Mouse (Mus musculus) urinary bladder, adult 18-20 months (tissue): ENCODE results near the gene Gm20696.

Source experiments
- DNase-seq, 2 experiments: peaks; one replicate each; pipeline ENCODE4 v3.0.0; 2022; ENCODE audit warnings: low spot score in 2 of 2, mixed read lengths in 2 of 2

Gene Gm20696

DNA sequence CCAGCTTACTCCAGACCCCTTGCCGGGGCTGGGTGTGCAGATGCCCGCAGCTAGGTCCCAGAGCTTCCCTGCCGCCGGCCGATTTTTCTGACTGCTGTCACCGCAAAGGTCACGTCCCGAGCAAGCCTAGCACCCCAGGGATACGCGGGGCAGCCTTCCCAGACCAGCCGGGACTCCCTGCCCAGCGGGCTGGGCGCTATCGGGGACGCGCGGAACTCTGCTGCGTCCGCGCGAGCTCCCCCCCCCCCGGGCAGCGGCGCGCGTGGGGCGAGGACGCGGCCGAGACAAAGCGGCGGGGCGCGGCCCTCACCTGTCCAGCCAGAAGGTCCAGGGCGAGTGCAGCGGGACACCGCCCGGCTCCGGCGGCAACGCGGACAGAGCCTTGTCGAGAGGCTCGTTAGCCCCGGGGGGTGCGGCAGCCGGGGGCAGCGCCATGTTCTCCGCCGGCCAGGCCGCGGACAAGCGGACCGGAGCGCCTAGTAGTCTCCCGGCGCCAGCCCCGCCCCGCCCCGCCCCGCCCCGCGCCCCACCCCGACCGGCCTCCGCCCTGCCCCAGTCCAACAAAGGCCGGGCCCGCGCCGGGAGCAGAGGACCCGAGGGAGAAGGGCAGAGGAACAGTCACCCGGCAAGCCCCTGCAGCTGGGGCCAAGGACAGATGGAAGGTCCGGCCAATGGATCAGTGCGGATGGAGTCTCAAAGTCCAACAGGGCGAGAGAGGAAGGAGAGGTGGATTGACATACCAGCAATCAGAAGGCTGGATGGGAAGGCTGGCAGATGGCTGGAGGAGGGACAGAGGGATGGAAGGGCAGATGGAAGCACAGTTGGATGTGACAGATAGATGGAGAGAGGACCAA is at the start of gene Gm20696, which contains the start of gene Eif4e3:
TSS of gene Gm20696 (minus strand) at position 480 of the 854 bp plus-strand sequence.
TSS of gene Eif4e3 (minus strand) at position 454 of the 854 bp plus-strand sequence.
- peak; percentile 25 to 51 for DNase-seq

DNA sequence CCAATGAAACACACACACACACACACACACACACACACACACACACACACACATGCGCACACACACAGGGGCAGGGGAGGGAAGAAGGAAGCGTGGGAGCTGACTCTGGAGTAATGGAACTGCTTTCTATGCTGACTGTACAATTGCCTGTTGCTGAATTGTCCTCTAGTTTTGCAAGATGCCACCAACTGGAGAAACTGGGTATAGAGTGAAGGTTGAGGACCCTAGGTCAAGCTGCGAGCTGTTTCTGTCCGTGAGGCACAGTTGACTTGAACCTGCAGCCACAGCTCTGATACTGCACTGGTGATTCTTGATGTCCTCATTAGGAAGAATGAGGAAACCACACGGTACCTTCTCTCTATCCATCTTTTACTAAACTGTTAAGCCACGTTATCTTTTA is 49.3 kb upstream of the Gm20696 start:
- no peak for DNase-seq

DNA sequence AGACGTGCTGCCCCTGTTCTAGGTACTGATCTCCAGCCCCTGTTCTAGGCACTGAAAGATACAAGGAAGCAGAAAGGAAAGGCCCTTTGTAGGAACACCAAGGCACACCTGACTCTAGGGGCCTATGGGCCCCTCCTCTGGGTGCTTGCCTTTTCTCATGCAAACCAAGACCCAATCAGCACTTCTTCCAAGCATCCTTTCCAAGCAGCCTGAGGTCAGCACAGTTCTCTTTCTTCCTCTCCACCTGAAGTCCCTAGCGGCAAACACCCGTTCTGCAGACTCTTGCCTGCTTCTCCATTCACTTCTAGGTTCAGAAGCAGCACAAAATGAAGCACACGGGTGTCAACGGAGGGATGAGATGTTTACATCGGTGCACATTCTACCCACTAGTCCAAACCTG is 48.6 kb upstream of the Gm20696 start:
- DNase-seq: no peak

DNA sequence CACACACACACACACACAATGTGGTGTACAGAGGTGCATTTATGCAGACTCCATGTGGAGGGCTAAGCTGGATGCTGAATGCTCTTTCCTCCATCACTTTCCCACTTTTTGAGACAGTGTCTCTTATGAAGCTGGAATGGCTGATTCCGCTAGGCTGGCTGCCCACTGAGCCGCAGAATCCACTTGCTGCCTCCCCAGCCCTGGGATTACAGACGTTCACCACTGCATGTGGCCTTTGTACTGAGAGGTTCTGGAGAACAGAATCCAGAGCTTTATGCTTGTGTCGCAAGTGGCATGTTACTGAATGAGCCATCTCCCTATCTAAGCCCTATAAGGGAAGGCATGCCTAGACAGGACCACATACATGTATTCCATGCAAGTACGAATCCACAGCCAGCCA is 46.7 kb upstream of the Gm20696 start:
- DNase-seq: no peak

DNA sequence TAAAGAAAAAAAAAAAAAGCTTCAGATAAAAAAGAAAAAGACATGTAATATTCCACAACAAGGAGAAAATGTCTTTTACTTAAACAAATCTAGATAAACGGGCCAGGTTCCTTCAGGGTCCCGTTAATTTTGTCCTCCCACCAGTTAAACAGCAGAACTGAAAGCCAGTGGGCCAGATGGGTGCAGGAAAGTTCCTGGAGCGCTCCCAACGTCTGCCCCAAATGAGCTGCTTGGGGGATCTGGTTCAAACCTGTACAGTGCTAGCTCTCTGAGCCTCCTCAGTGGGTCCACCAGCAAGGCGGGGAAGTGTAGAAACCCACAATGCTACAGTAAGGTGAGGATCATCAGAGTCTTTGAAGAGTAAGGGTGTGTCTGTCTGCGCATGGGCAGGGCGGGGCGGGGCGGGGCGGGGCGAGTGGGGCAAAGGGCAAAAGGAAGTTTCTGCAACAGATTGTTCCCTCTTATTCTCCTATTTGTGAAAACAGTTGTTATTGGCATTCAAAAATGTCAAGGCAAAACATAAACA is 45.0 kb upstream of the Gm20696 start:
- DNase-seq: no peak

DNA sequence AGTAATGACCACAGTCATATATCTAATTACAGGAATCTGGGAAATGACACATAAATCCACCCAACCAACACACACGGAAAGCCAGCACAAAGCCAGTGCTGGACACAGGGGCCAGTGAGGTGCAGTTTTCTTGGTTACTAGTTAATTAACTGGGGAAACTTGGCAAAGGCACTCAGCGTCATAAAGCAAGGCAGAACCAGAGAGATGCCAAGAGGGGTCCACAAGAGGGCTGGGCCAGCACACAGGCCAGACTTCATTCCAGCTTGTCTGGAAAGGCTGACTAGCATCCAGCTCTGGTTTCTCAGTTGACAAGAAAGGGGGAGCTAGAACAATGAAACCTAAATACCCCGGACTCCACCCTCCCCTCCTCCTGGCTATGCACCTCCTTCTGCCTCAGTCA is 33.9 kb upstream of the Gm20696 start:
- no peak for DNase-seq

DNA sequence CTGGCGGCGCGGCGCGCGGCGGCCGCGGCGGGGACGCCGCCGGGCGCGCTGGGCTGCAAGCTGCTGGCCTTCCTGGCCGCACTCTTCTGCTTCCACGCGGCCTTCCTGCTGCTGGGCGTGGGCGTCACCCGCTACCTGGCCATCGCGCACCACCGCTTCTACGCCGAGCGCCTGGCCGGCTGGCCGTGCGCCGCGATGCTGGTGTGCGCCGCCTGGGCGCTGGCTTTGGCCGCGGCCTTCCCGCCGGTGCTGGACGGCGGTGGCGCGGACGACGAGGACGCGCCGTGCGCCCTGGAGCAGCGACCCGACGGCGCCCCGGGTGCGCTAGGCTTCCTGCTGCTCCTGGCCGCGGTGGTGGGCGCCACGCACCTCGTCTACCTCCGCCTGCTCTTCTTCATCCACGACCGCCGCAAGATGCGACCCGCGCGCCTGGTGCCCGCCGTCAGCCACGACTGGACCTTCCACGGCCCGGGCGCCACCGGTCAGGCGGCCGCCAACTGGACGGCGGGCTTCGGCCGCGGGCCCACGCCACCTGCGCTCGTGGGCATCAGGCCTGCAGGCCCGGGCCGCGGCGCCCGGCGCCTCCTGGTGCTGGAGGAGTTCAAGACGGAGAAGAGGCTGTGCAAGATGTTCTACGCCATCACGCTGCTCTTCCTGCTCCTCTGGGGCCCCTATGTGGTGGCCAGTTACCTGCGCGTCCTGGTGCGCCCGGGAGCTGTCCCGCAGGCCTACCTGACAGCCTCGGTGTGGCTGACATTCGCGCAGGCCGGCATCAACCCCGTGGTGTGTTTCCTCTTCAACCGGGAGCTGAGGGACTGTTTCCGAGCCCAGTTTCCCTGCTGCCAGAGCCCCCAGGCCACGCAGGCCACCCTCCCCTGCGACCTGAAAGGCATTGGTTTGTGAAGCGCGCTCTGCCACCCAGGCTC is 26.6 kb upstream of the Gm20696 start:
- DNase-seq: peak; percentile 5 to 33

DNA sequence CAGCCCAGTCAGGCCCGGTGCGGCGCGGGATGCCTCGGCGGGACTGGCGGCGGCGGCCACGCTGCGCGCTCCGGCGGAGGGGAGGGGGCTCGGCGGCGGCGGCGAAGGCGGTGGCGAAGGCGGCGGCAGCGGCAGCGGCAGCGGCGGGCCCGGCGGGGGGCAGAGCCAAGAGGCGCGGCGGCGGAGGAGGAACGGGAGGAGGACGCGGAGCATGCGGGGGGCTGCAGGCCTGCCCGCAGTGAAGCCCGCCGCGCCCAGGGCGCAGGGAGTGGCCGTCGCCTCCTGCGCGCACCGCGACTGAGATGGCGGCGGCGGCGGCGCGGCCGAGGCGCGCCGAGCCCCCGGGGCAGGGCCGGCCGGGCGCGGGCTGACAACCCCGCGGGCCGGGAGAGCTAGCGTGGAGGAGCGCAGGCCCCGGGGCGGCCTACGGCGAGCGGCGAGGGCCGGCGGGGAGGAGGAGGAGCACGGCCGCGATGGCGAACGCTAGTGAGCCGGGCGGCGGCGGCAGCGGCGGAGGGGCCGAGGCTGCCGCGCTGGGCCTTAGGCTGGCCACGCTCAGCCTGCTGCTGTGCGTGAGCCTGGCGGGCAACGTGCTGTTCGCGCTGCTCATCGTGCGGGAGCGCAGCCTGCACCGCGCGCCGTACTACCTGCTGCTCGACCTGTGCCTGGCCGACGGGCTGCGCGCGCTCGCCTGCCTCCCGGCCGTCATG is 25.8 kb upstream of the Gm20696 start, which contains the start of gene Gpr27:
TSS of gene Gpr27 (plus strand) at position 474 of the 710 bp plus-strand sequence.
- peak in 1 of 2 experiments; percentile 28 for DNase-seq

DNA sequence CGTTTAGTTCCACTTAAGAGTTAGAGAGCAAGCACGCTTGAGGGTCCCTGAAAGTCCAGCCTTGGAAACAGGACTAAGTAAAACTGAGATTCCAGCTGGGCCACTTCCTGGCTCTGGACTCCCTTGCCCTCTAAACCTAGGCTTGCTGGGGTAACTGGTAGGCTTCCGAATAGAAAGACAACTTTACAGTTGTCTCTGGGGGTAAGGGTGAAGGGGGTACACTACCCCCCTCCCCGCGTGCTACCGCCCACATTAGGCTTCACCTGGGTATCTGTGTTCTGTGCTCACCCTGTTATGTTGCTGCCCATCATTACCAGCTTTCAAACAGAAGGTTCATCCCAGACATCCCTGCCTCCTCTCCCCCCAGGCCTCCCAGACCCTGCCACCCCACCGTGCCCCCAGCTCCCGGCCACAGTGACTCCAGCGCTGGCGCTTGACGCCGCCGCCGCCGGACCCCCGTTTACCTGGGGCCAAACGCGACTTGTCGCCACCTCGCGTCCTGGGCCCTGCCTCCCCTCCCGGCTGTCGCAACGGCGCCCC is 25.1 kb upstream of the Gm20696 start:
- no peak for DNase-seq

DNA sequence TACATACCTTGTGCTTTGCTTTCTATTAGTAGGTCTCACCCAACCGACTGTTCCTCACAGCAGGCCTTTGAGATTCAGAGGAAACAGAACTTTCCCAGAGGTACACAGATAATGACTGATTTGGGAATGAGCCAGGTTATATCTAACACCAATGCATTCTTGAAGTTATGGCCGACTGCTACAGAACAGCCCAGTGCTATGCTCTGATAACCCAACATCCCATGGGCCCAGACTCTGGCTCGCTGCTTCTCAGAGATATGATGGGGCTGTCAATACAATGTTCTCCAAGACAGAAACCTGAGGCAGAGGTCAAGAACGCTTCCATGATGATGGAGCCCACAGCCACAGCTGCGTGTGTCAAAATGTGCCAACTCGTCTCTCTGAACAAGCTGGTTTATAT is 21.9 kb upstream of the Gm20696 start:
- no peak for DNase-seq

DNA sequence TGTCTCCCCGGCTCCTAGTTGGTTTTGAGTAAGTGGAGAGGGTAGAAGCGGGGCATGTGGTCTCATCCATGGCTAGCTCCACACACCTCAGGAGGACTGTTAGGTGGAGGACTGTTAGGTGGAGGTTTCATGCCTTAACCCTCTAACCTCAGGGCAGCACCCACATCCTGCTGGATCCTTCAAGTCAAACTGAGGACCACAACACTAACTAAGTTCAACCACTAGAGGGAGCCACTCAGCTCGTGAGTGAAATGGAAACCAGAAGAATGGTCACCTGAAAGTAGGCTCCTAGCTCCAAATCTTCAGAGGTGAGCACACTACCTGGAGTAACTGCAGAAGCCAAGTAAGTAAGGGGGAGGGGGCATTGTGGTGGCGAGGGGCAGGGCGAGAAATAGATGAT is 18.3 kb upstream of the Gm20696 start:
- no peak for DNase-seq

DNA sequence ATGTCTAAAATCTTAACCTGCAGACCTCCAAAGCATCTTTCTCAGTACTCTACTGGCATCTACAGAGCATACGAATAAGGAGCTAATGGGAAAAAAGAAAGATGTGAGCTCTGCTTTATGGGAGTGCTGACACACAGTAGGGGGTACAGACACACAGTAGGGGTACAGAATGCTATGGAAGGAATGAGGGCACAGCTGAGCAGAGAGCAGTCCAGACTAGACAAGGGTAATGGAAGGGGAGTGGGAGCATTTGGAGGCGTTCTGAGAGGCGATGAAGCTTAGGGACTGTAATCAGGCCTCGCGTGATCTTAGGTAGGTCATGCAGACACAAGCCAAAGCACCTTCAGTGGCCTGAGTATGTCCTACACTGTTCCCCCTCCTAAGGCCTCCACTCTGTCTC is 17.4 kb upstream of the Gm20696 start:
- DNase-seq: no peak

DNA sequence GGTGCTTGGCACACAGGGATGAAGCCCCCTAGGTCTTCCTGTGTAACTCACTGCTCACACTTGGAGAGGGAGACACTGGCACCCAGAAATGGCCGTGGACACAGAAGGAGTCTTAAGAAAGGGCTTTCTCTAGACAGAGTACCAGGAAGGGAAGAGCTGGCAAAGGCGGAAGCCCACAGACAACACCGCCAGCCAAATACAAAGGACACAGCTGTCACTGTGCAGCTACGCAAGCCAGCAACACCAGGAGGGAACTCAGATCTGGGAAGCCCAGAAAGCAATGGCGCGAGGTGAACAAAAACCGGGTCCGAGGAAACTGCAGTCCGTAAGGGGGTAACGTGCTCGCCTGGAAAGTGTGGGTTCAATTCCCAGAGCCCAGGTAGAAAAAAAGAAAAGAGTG is 11.5 kb upstream of the Gm20696 start:
- DNase-seq: no peak

DNA sequence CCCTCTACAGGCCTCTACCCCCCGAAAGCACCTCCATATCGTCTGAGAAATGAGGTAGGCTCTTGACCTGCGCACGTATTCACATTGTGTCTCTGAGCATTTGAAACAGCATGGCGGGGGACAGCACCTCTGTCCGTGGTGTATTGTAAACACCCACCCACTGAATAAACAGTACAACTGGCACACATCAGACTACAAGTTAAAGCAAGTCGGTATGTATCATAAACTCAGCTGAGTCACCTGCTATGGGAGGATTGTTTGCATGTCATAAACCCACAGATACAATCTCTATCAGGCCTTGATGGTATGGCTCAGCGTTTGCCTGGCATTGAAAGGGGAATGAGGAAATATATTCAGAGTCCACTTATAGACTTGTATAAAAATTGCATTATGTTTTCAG is 10.7 kb upstream of the Gm20696 start:
- DNase-seq: no peak

DNA sequence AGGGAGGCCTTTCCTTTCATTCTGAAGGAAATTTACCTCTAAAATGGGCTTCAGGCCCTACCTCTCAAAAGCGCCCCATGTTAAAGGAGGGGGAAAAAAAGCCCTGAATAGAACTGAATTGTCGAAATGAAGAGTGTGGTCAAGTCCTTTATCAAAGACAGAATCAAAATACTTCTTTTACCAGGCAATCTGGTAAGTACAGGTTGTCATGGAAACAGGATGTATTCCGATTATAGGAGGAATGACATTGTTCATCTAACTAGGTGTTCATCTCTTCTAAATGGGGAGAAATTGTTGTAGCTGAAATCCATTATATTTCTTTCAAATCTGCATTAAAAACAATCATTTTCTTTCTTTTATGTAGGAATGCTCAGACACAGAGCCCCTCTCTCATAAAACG is 7.9 kb upstream of the Gm20696 start:
- DNase-seq: no peak

DNA sequence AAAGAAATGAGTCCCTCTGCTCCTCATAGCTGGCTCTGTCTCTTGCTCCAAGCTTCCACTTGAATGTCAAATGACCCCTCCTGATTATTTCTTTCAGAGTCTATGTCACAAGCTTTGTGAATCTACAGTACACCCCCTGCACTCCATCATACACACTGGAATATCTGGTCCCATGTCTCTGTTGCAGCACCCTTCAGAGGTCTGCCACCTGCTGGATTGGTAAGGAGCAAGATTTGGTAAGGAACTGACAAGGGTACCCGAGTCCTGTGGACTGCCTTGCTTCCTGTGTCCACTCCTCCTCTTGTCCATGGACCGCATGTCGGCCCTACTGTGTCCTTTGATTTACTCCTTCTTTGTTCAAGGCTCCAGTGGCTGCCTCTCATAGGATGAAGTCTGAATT is 5.2 kb upstream of the Gm20696 start:
- no peak for DNase-seq

DNA sequence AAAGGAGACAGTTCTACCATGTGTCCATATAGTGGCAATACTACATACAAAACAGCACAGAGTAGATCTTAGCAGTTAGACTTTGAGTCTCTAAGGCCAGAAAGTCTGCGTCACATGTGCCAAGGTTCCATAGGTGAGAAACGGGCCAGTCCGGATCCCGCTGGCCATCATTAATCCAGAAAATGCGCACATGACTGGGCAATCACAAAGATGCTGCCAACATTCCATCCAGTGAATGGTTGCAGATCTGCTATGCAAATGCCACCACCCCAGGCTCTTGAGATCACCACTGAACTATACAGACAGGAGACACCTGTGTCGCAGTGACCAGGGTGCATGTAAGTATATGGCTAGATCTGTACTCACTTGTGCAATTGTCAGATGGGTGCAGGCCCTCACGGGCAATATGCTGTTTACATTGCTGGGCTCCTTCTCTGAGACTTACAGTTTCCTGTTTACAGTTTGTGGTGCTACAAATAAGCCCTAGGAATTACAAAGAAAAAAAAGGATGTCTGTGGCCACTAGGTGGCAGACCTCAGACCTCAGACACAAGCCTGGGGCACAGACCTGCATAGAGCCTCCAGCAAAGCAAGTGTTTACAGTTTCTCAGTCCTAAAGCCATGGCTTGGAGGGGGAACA is 4.0 kb upstream of the Gm20696 start:
- no peak for DNase-seq

DNA sequence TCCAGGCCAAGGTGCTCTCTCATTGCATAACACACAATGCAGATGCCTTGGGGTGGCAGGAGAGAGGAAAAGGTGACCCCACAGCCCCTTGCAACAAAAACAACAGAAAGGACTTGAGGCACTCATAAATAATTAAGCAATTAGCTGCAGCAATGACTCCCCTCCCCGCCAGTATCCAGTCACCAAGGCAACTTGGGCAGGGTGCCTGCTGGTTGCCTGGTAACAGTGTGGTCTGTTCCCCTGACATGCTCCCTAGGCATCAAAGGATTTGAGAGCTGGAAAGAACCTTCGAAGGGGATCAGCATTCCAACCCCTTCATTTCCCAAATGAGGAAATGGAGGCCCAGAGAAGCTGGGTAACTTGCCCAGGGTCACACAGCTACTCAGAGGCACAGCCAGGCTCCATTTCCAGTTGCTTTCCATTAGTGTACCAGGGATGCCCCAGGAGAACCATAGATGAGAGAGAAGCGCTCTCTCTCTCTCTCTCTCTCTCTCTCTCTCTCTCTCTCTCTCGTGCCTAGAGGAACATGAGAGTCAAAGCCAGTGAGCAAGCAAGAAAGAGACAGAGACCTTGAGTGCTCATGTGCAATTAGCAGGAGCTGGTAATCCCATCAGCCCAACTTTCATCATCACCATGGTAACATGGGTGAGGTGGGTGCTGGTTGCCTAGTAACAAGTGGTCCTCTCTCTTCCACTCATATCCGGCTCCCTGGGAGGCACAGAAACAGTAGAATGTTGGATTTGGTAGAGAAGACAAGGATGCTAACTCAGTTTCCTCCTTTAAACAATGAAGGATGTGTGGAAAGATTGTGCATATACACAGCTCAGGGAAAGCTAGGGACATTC is 3.1 kb upstream of the Gm20696 start:
- no peak for DNase-seq

DNA sequence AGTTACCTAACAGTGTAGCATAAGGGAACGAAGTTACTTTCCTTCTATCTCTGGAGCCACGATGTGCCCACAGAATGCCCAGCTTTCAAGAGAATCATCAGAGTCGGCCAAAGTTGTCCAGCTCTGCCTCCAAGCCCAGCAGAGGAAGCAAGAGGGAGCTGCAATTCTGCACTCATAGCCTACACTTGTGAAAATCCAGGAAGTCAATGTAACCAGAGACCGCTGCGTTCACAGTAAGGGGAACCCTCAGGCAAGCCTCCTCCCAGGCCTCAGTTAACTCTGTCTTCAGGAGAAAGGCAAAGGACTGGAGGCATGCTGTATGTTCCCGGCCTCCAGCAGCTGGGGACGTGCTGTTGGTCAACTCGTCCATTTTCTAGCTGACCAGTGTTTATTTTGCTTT is 693 bp upstream of the Gm20696 start:
- DNase-seq: no peak
